Mouse (Mus musculus): ENCODE measurements around the gene Nr1h2. TPM values are rescaled to one million over a fixed set of nuclear protein-coding genes. Genes with fewer than 3 reads are reported as not detected.

Gene Nr1h2
- total and polyA plus RNA-seq, 3 experiments = 13.9 to 50.0 (median 43.8) TPM

DNA sequence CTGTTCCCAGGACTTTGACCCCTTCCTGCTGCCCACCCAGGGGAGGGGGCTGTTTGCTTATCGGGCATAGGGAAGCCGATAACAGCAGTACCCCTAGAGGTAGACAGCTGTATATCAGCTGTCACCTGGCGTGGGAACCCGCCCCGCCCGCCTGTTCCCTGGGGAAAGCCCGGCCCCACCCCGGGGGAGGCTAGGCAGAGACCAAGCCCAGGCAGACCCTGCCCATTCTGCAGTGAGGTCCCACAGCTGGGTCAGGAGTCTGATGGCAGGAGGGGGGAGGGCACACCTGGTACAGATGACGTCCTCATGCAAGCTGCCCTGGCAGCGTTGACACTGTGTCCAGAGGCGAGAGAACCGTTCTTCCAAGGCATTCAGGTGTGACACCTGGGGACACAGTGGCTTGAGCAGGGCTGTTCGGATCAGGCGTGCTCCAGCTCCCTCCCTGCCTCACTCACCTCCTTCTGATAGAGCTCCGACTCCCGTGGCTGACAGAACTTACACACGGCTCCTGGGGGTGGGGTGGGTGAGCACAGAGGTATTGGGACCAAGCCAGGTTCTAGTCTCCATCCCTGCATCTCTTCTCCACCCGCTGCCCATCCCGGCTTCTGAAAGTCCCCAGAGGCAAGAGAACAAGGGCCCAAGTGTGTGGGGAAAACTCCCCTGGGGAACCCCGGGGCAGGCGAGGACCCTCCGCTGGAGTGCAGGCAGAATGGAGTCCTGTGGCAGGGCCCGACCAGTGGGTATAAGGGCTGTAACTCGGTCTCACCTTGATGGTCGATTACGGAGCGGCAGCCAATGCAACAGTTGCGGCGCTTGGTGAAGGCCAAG lies 20.6 kb downstream of the Nr1h2 start (continued):
- 0 out of 2 replicates have a peak, but pooled peaks have one; percentile 16 for TF ChIP-seq MAFK (IDR thresholded peaks at IDR 0.05; ENCODE audit: insufficient replicate concordance, low read length)
- TF ChIP-seq ZNF384 (IDR thresholded peaks at IDR 0.05; ENCODE audit: low read depth, low read length) = no peak
- TF ChIP-seq ELF1 (IDR thresholded peaks at IDR 0.05; ENCODE audit: low read depth, low read length) = no peak
- TF ChIP-seq NELFE (IDR thresholded peaks at IDR 0.05; ENCODE audit: low read depth, low read length) = 0 out of 2 replicates have a peak, but pooled peaks have one; percentile 44
- TF ChIP-seq CHD1 (IDR thresholded peaks at IDR 0.05; ENCODE audit: low read depth, low read length) = 0 out of 2 replicates have a peak, but pooled peaks have one; percentile 43
- no peak for TF ChIP-seq USF2 (conservative IDR thresholded peaks at IDR 0.05; ENCODE audit: low read depth, low read length)
- TF ChIP-seq KAT2A (IDR thresholded peaks at IDR 0.05; ENCODE audit: insufficient replicate concordance, low read length) = 0 out of 2 replicates have a peak, but pooled peaks have one; percentile 41
- TF ChIP-seq MYC (IDR thresholded peaks at IDR 0.05; ENCODE audit: low read depth, low read length) = no peak
- TF ChIP-seq UBTF (IDR thresholded peaks at IDR 0.05; ENCODE audit: low read depth, low read length) = 0 out of 2 replicates have a peak, but pooled peaks have one; percentile 35
- no peak; the same call in none of the 2 replicates for TF ChIP-seq SIN3A (IDR thresholded peaks at IDR 0.05; ENCODE audit: low read length)

GRCm38 (mm10) chr7:44531946-44532732 lies 21.6 kb downstream of the Nr1h2 start, which contains the start of gene Spib:
TSS of gene Spib (minus strand) at chr7:44532071.
- Histone ChIP-seq H3K36me3 (replicated peaks in 1 of 2; ENCODE audit: control insufficient read depth in 1 of 2, insufficient read depth in 1 of 2, low read length in 1 of 2) (peaks cover 31 to 68% of the 10 kb centered on the region in 2 experiments), H3K9me3 (replicated peaks; ENCODE audit: low read length) (no peaks in the 10 kb centered on the region), H3K4me1 (ENCODE audit: control insufficient read depth in 1 of 2, insufficient read depth in 2 of 2) (peaks cover 48 to 57% of the 10 kb centered on the region in 2 experiments), H3K4me2 (ENCODE audit: insufficient read depth, low read depth, poor library complexity, severe bottlenecking) (peak within 1 kb of the TSS; percentile 52), H3K27me3 (replicated peaks) (no peaks in the 10 kb centered on the region), H3K79me2 (replicated peaks; ENCODE audit: control insufficient read depth, extremely low read depth, insufficient read depth, poor library complexity, severe bottlenecking) (peaks cover 10% of the 10 kb centered on the region), H3K9ac (ENCODE audit: insufficient read depth, low read depth) (peak within 1 kb of the TSS; percentile 77), H3K4me3 (replicated peaks in 1 of 3; ENCODE audit: low read depth in 2 of 3, low read length in 2 of 3, poor library complexity in 1 of 3) (peak within 1 kb of the TSS; percentile 65 to 77 (median 72)), H3K27ac (ENCODE audit: insufficient read depth, low read depth) (peak within 1 kb of the TSS; percentile 98)
- in situ Hi-C loops (cut with MboI; ENCODE audit: low pct_ligation_motif_present, low pct_unique_long_range_greater_than_20kb, low sequenced_read_pairs) (no loop called here), dilution Hi-C loops (cut with MboI; ENCODE audit: extremely low pct_ligation_motif_present, extremely low pct_unique_long_range_greater_than_20kb, low sequenced_read_pairs) (no loop called here)
- DNase-seq (ENCODE audit: extremely low read depth) = peak; percentile 75
- peak; percentile 95 for TF ChIP-seq POLR2A (IDR thresholded peaks at IDR 0.05; ENCODE audit: low read depth, low read length)
- TF ChIP-seq ETS1 (conservative IDR thresholded peaks at IDR 0.05; ENCODE audit: low read depth, low read length) = peak; percentile 88
- peak; percentile 61; the same call in 1 of the 2 replicates for TF ChIP-seq MYC (IDR thresholded peaks at IDR 0.05; ENCODE audit: low read depth, low read length)
- no peak for TF ChIP-seq JUN (IDR thresholded peaks at IDR 0.05; ENCODE audit: insufficient read depth, low read depth, low read length)
- peak; percentile 97 for TF ChIP-seq NELFE (IDR thresholded peaks at IDR 0.05; ENCODE audit: low read depth, low read length)
- no peak for TF ChIP-seq ZNF384 (IDR thresholded peaks at IDR 0.05; ENCODE audit: low read depth, low read length)
- TF ChIP-seq UBTF (IDR thresholded peaks at IDR 0.05; ENCODE audit: low read depth, low read length) = no peak
- TF ChIP-seq TCF12 (IDR thresholded peaks at IDR 0.05; ENCODE audit: low read depth, low read length) = peak; percentile 91; the same call in 1 of the 2 replicates
- TF ChIP-seq CTCF (conservative IDR thresholded peaks at IDR 0.05 in 1 of 2, IDR thresholded peaks at IDR 0.05 in 1 of 2; ENCODE audit: low read depth in 2 of 2, low read length in 2 of 2) = no peak
- no peak; the same call in 1 of the 2 replicates for TF ChIP-seq MEF2A (IDR thresholded peaks at IDR 0.05; ENCODE audit: borderline replicate concordance, low read depth, low read length)
- TF ChIP-seq POLR2AphosphoS2 (IDR thresholded peaks at IDR 0.05; ENCODE audit: low read depth, low read length) = peak; percentile 81; the same call in 1 of the 2 replicates
- peak; percentile 51; the same call in 1 of the 2 replicates for TF ChIP-seq EP300 (IDR thresholded peaks at IDR 0.05; ENCODE audit: low read length)
- TF ChIP-seq RCOR1 (conservative IDR thresholded peaks at IDR 0.05; ENCODE audit: low read depth, low read length) = 0 out of 2 replicates have a peak, but pooled peaks have one; percentile 15
- no peak for TF ChIP-seq CHD1 (IDR thresholded peaks at IDR 0.05; ENCODE audit: low read depth, low read length)
- TF ChIP-seq NRF1 (IDR thresholded peaks at IDR 0.05; ENCODE audit: low read depth, low read length) = no peak; the same call in 1 of the 2 replicates
- TF ChIP-seq SIN3A (IDR thresholded peaks at IDR 0.05; ENCODE audit: low read length) = 0 out of 2 replicates have a peak, but pooled peaks have one; percentile 31
- TF ChIP-seq BHLHE40 (IDR thresholded peaks at IDR 0.05; ENCODE audit: low read depth, low read length) = peak; percentile 60; the same call in 1 of the 2 replicates
- TF ChIP-seq JUND (conservative IDR thresholded peaks at IDR 0.05; ENCODE audit: low read depth, low read length) = no peak
- TF ChIP-seq GABPA (IDR thresholded peaks at IDR 0.05; ENCODE audit: insufficient replicate concordance, low read depth, low read length) = no peak
- TF ChIP-seq MAZ (IDR thresholded peaks at IDR 0.05; ENCODE audit: low read depth, low read length) = peak; percentile 93
- no peak for TF ChIP-seq E2F4 (IDR thresholded peaks at IDR 0.05; ENCODE audit: insufficient replicate concordance, low read depth, low read length)
- peak; percentile 78 for TF ChIP-seq USF1 (IDR thresholded peaks at IDR 0.05; ENCODE audit: low read depth, low read length)
- TF ChIP-seq KAT2A (IDR thresholded peaks at IDR 0.05; ENCODE audit: insufficient replicate concordance, low read length) = no peak
- TF ChIP-seq MXI1 (IDR thresholded peaks at IDR 0.05; ENCODE audit: low read depth, low read length) = peak; percentile 51
- TF ChIP-seq USF2 (conservative IDR thresholded peaks at IDR 0.05; ENCODE audit: low read depth, low read length) = peak; percentile 35; the same call in 1 of the 2 replicates
- 0 out of 2 replicates have a peak, but pooled peaks have one; percentile 35 for TF ChIP-seq MAX (IDR thresholded peaks at IDR 0.05; ENCODE audit: low read length)
- no peak for TF ChIP-seq PAX5 (IDR thresholded peaks at IDR 0.05; ENCODE audit: low read length)
- TF ChIP-seq ZMIZ1 (IDR thresholded peaks at IDR 0.05; ENCODE audit: low read depth, low read length) = peak; percentile 98

Data from CH12.LX (cell line).